Mouse (Mus musculus): Measurements from ENCODE around the gene Snx15. TPM values are rescaled to one million over a fixed set of nuclear protein-coding genes. Genes with fewer than 3 reads are reported as not detected.

The Snx15 gene
- polyA plus RNA-seq (2012; ENCODE audit: insufficient read depth, insufficient read length, missing spikeins), result 26.0 and 32.8 TPM in 2 replicates

DNA sequence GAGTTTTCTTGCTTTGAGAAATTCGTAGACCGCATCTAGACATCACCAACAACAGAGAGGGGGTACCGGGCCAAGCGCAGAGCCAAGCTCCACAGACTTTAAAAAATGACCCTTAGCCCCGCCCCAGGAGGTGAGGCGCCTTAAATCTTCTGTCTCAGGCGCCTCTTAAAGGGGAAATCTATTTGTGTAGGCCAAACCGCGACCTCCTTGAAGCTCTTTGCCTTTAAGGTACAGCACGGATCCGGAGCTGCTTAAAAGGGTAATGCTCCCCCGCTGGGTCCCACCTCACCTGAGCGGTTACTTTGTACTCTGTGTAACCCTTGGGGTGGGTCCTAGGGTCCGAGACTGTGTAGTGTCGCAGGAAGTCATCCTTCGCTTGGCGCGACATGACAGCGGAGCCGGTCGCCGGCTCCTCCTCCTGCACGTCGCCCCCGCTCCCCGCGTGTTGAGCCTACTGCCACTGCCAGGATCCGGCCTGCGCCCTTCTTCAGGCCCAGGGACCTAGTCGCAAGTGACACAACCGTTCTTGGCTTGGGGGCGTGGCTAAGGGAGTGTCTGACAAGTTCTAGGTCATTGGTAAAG lies at the start of gene Snx15:
Gene Snx15 (minus strand): TSS at position 545 of the 582 bp plus-strand sequence.
- TF ChIP-seq POLR2A (IDR thresholded peaks at IDR 0.05; ENCODE audit: borderline replicate concordance, low read depth, low read length) (no peak), CTCF (IDR thresholded peaks at IDR 0.05; ENCODE audit: low read depth, low read length) (no peak)
- H3K4me3 ChIP-seq (ENCODE audit: insufficient read depth, low read length), result peak within 1 kb of the TSS; percentile 90
- peaks cover 5% of the 10 kb centered on the region; the same call in 1 of the 2 replicates for H3K4me1 ChIP-seq (ENCODE audit: control insufficient read depth, insufficient read depth, low read length)
- peak within 1 kb of the TSS; percentile 95 for H3K27ac ChIP-seq (ENCODE audit: insufficient read depth, low read depth, low read length)

- H3K4me3 ChIP-seq (ENCODE audit: insufficient read depth, low read length), result no peak overlapping the region
- H3K4me1 ChIP-seq (ENCODE audit: control insufficient read depth, insufficient read depth, low read length), result no peaks in the 10 kb centered on the region
- TF ChIP-seq CTCF (IDR thresholded peaks at IDR 0.05; ENCODE audit: low read depth, low read length), result no peak
- TF ChIP-seq POLR2A (IDR thresholded peaks at IDR 0.05; ENCODE audit: borderline replicate concordance, low read depth, low read length), result no peak
- no peak overlapping the region for H3K27ac ChIP-seq (ENCODE audit: insufficient read depth, low read depth, low read length)
Observed at GRCm38 (mm10) chr19:6174771-6175170, 46.7 kb upstream of the Snx15 start.

GRCm38 (mm10) chr19:6171215-6171614 lies 43.1 kb upstream of the Snx15 start:
- no peak for TF ChIP-seq POLR2A (IDR thresholded peaks at IDR 0.05; ENCODE audit: borderline replicate concordance, low read depth, low read length)
- H3K4me1 ChIP-seq (ENCODE audit: control insufficient read depth, insufficient read depth, low read length), result no peaks in the 10 kb centered on the region
- no peak overlapping the region for H3K4me3 ChIP-seq (ENCODE audit: insufficient read depth, low read length)
- H3K27ac ChIP-seq (ENCODE audit: insufficient read depth, low read depth, low read length), result no peak overlapping the region

DNA sequence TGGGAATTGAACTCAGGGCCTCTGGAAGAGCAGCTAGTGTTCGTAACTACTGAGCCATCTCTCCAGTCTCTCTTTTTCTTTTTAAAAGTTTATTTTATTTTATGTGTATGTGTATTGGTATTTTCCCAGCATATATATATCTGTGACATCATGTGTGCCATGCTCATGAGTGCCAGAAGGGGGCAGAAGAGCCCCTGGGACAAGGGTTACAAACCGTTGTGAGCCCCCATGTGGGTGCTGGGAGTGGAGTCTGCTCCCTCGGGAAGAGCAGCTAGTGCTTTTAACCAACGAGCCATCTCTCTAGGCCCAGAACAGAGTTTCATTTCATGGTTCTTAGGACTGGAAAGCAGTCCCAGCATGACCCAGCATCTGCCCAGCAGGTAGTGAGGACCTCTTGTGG lies 38.6 kb upstream of the Snx15 start:
- no peaks in the 10 kb centered on the region for H3K4me1 ChIP-seq (ENCODE audit: control insufficient read depth, insufficient read depth, low read length)
- H3K27ac ChIP-seq (ENCODE audit: insufficient read depth, low read depth, low read length), result no peak overlapping the region
- H3K4me3 ChIP-seq (ENCODE audit: insufficient read depth, low read length), result no peak overlapping the region
- no peak for TF ChIP-seq CTCF (IDR thresholded peaks at IDR 0.05; ENCODE audit: low read depth, low read length)
- TF ChIP-seq POLR2A (IDR thresholded peaks at IDR 0.05; ENCODE audit: borderline replicate concordance, low read depth, low read length), result no peak

GRCm38 (mm10) chr19:6163872-6164547 lies 35.9 kb upstream of the Snx15 start:
- no peak overlapping the region for H3K27ac ChIP-seq (ENCODE audit: insufficient read depth, low read depth, low read length)
- no peaks in the 10 kb centered on the region for H3K4me1 ChIP-seq (ENCODE audit: control insufficient read depth, insufficient read depth, low read length)
- no peak overlapping the region for H3K4me3 ChIP-seq (ENCODE audit: insufficient read depth, low read length)
- TF ChIP-seq POLR2A (IDR thresholded peaks at IDR 0.05; ENCODE audit: borderline replicate concordance, low read depth, low read length), result no peak
- TF ChIP-seq CTCF (IDR thresholded peaks at IDR 0.05; ENCODE audit: low read depth, low read length), result no peak

- Histone ChIP-seq H3K27ac (ENCODE audit: insufficient read depth, low read depth, low read length) (peak overlapping the region; percentile 41), H3K4me1 (ENCODE audit: control insufficient read depth, insufficient read depth, low read length) (peaks cover 23% of the 10 kb centered on the region), H3K4me3 (ENCODE audit: insufficient read depth, low read length) (peak overlapping the region; percentile 43)
- peak; percentile 26; the same call in 1 of the 2 replicates for TF ChIP-seq CTCF (IDR thresholded peaks at IDR 0.05; ENCODE audit: low read depth, low read length)
- no peak for TF ChIP-seq POLR2A (IDR thresholded peaks at IDR 0.05; ENCODE audit: borderline replicate concordance, low read depth, low read length)
Observed at GRCm38 (mm10) chr19:6157220-6157619, 29.1 kb upstream of the Snx15 start.

DNA sequence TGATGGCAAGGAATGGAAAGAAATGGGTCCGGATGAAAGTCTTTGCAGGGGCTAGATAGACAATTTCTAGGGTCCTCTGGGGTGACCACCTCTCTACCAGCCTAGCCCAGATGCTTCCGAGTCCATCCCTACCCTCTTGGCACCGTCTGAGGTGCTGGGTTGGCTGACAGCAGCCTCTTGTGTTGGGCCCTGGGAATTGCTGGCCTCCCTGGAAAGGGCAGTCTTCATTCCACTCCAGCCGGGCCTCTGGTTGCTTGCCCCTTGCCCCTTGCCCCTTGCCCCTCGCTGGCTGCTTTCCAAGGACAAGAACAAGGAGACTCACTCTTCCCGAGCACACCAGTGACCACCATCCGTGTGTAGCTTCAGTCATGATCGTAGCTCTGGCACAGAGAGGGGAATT lies 28.3 kb upstream of the Snx15 start:
- H3K27ac ChIP-seq (ENCODE audit: insufficient read depth, low read depth, low read length), result no peak overlapping the region
- no peak overlapping the region for H3K4me3 ChIP-seq (ENCODE audit: insufficient read depth, low read length)
- H3K4me1 ChIP-seq (ENCODE audit: control insufficient read depth, insufficient read depth, low read length), result peaks cover 23% of the 10 kb centered on the region
- no peak for TF ChIP-seq CTCF (IDR thresholded peaks at IDR 0.05; ENCODE audit: low read depth, low read length)
- no peak for TF ChIP-seq POLR2A (IDR thresholded peaks at IDR 0.05; ENCODE audit: borderline replicate concordance, low read depth, low read length)

DNA sequence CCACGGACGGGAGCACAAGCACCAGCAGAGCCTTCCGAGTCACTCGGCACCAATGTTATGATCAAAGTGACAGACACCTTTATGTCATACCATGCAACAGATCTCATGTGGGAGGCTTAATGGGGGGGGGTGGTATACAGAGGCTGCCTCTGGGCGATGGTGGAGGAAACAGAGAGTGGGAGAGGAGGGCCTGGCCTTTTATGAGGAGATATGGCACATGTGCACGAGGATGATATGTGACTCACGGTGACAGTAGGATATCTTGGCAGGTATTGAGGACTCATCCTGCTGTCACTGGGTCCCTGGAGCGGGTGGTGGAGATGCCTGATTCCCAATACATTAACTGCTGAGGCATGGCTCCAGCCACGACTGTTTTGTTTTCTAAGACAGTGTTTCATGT lies 27.1 kb upstream of the Snx15 start:
- H3K4me3 ChIP-seq (ENCODE audit: insufficient read depth, low read length), result no peak overlapping the region
- no peak for TF ChIP-seq CTCF (IDR thresholded peaks at IDR 0.05; ENCODE audit: low read depth, low read length)
- TF ChIP-seq POLR2A (IDR thresholded peaks at IDR 0.05; ENCODE audit: borderline replicate concordance, low read depth, low read length), result no peak
- H3K27ac ChIP-seq (ENCODE audit: insufficient read depth, low read depth, low read length), result no peak overlapping the region
- peaks cover 23% of the 10 kb centered on the region for H3K4me1 ChIP-seq (ENCODE audit: control insufficient read depth, insufficient read depth, low read length)

- Histone ChIP-seq H3K4me3 (ENCODE audit: insufficient read depth, low read length) (no peak overlapping the region), H3K27ac (ENCODE audit: insufficient read depth, low read depth, low read length) (no peak overlapping the region), H3K4me1 (ENCODE audit: control insufficient read depth, insufficient read depth, low read length) (peaks cover 3% of the 10 kb centered on the region; the same call in 1 of the 2 replicates)
- no peak for TF ChIP-seq CTCF (IDR thresholded peaks at IDR 0.05; ENCODE audit: low read depth, low read length)
- no peak for TF ChIP-seq POLR2A (IDR thresholded peaks at IDR 0.05; ENCODE audit: borderline replicate concordance, low read depth, low read length)
Observed at GRCm38 (mm10) chr19:6144842-6145241, 16.7 kb upstream of the Snx15 start.

- TF ChIP-seq CTCF (IDR thresholded peaks at IDR 0.05; ENCODE audit: low read depth, low read length) (peak; percentile 50), POLR2A (IDR thresholded peaks at IDR 0.05; ENCODE audit: borderline replicate concordance, low read depth, low read length) (no peak)
- Histone ChIP-seq H3K4me1 (ENCODE audit: control insufficient read depth, insufficient read depth, low read length) (peaks cover 15% of the 10 kb centered on the region), H3K4me3 (ENCODE audit: insufficient read depth, low read length) (peak within 1 kb of the TSS; percentile 75), H3K27ac (ENCODE audit: insufficient read depth, low read depth, low read length) (peak within 1 kb of the TSS; percentile 91)
Observed at GRCm38 (mm10) chr19:6141394-6141749, 13.3 kb upstream of the Snx15 start, which contains the start of gene Arl2. TSS of gene Arl2 (minus strand) at chr19:6141548.
